Mouse (Mus musculus) E14TG2a.4 (cell line): ENCODE data around the gene Srm.

Experiments used
- H3K27me3 ChIP-seq: 2 replicates; pipeline ENCODE4 v1.6.1; 2014; ENCODE audit warnings: low read length, control low read depth; ENCODE audit not compliant: insufficient read depth
- H3K36me3 ChIP-seq: 2 replicates; pipeline ENCODE4 v1.6.1; 2014; ENCODE audit warnings: low read length, control low read depth; ENCODE audit not compliant: insufficient read depth
- H3K4me1 ChIP-seq: replicated peaks from 2 replicates; pipeline ENCODE4 v1.6.1; 2014; ENCODE audit warnings: low read depth, low read length, control low read depth
- H3K4me3 ChIP-seq: replicated peaks from 2 replicates; pipeline ENCODE4 v1.5.1; 2014; ENCODE audit warnings: mild to moderate bottlenecking, low read length
- H3K9me3 ChIP-seq: 2 replicates; pipeline ENCODE4 v1.6.1; 2014; ENCODE audit warnings: low read length, control low read depth
- CTCF ChIP-seq: conservative IDR thresholded peaks from 2 replicates; pipeline ENCODE4 v1.5.1; 2014; ENCODE audit warnings: low read length
- NANOG ChIP-seq: IDR thresholded peaks from 2 replicates; pipeline ENCODE4 v1.6.1; 2014; ENCODE audit warnings: borderline replicate concordance, low read length, mixed read lengths
- POU5F1 ChIP-seq: IDR thresholded peaks from 2 replicates; pipeline ENCODE4 v1.6.1; 2014; ENCODE audit warnings: low read length, borderline replicate concordance

The Srm gene

DNA sequence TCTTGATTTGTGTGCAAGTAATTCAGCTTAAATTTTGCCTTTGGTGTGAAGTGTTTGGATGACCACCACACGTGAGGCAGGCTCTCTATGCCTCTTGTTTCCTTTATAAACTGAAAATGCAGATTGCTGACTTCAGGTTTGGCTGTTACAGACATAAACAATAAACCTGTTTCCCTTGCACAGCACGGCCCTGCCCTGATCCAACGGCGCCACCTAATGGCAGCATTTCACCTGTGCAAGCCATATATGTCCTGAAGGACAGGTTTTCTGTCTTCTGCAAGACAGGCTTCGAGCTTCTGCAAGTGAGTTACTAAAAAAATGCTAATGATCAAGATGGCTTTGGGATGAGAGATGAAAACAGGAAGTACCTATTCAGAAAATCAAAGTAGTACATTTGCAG is 16.5 kb downstream of the Srm start:
- Histone ChIP-seq H3K4me3 (no peak overlapping the region), H3K9me3 (no peaks in the 10 kb centered on the region), H3K36me3 (peaks cover 72% of the 10 kb centered on the region), H3K27me3 (no peaks in the 10 kb centered on the region), H3K4me1 (peaks cover 61% of the 10 kb centered on the region)
- TF ChIP-seq CTCF (peak; percentile 78), NANOG (no peak), POU5F1 (no peak)

- Histone ChIP-seq H3K4me3 (no peak overlapping the region), H3K4me1 (peaks cover 61% of the 10 kb centered on the region), H3K36me3 (peaks cover 78% of the 10 kb centered on the region), H3K27me3 (no peaks in the 10 kb centered on the region), H3K9me3 (no peaks in the 10 kb centered on the region)
- TF ChIP-seq CTCF (no peak), POU5F1 (no peak), NANOG (no peak)
These were observed 18.5 kb downstream of the Srm start for GRCm38 (mm10) chr4:148609805-148610204.

DNA sequence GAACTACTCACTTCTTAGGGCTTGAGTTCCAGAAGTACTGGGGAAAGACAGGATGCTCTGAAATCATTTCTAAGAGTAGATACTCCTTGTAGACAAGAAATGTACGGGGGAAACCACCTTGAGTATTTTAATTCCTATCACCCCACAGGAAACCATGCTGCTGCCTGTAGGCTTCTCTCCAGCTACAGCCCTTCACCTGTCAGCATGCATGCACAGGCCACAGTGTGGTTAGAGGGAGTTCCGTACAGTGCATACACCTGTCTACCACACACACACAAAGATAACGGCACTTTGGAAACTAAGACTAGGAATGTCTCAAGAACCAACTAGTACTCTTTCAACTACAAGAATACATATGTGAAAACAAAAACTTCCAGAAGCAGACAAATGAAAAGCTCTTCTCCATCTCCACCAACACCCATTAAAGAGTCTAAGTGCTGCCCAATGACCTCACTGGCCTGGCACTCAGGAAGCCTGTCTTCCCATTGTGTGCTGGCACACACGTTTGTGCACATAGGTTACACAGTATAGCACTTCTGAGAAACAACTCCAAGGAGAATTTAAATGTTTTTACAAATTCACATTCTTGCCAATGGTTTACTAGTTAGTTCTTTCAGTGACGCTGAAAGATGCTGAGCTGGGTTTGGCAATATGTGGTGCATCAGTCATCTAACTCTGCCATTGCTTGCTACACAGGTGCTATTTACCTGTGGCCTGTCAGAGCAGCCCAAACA is 19.5 kb downstream of the Srm start:
- Histone ChIP-seq H3K4me3 (no peak overlapping the region), H3K27me3 (no peaks in the 10 kb centered on the region), H3K36me3 (peaks cover 85% of the 10 kb centered on the region), H3K9me3 (no peaks in the 10 kb centered on the region), H3K4me1 (peaks cover 62% of the 10 kb centered on the region)
- no peak for TF ChIP-seq POU5F1

GRCm38 (mm10) chr4:148612557-148612956 is 21.3 kb downstream of the Srm start:
- Histone ChIP-seq H3K36me3 (peaks cover 94% of the 10 kb centered on the region), H3K4me3 (no peak overlapping the region), H3K27me3 (no peaks in the 10 kb centered on the region), H3K4me1 (peaks cover 65% of the 10 kb centered on the region), H3K9me3 (no peaks in the 10 kb centered on the region)
- TF ChIP-seq CTCF (no peak), NANOG (no peak), POU5F1 (no peak)

DNA sequence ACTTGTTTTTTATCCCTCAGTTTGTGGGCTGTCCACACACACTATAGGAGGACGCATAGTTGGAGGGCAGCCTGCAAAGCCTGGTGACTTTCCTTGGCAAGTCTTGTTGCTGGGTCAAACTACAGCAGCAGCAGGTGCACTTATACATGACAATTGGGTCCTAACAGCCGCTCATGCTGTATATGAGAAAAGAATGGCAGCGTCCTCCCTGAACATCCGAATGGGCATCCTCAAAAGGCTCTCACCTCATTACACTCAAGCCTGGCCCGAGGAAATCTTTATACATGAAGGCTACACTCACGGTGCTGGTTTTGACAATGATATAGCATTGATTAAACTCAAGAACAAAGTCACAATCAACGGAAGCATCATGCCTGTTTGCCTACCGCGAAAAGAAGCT is 22.4 kb downstream of the Srm start:
- no peaks in the 10 kb centered on the region for H3K9me3 ChIP-seq
- H3K4me3 ChIP-seq, result no peak overlapping the region
- TF ChIP-seq POU5F1, result no peak; the same call in 1 of the 2 replicates
- no peak for TF ChIP-seq CTCF
- peak; percentile 58; the same call in 1 of the 2 replicates for TF ChIP-seq NANOG
- peaks cover 68% of the 10 kb centered on the region for H3K4me1 ChIP-seq
- no peaks in the 10 kb centered on the region for H3K27me3 ChIP-seq
- H3K36me3 ChIP-seq, result peaks cover 97% of the 10 kb centered on the region

DNA sequence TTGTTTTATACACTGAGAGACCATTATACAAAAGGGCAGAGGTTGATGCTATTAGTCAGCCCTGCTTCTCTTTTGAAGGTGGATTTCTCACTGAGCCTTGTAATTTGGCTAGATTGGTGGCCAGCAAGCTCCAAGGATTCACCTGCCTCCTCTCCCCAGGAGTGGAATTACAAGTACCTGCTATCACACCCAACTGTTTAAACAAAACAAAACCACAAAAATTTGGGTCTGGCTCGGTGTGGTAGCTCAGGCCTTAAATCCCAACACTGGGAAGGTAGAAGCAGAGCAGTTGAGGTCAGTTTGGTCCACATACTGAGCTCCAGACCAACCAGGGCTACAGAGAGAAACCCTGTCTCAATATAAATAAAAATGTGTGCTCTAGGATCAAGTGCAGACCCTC is 28.5 kb downstream of the Srm start:
- Histone ChIP-seq H3K4me1 (peaks cover 87% of the 10 kb centered on the region), H3K27me3 (no peaks in the 10 kb centered on the region), H3K4me3 (no peak overlapping the region), H3K9me3 (no peaks in the 10 kb centered on the region), H3K36me3 (peaks cover 100% of the 10 kb centered on the region)
- no peak for TF ChIP-seq NANOG
- no peak for TF ChIP-seq CTCF

DNA sequence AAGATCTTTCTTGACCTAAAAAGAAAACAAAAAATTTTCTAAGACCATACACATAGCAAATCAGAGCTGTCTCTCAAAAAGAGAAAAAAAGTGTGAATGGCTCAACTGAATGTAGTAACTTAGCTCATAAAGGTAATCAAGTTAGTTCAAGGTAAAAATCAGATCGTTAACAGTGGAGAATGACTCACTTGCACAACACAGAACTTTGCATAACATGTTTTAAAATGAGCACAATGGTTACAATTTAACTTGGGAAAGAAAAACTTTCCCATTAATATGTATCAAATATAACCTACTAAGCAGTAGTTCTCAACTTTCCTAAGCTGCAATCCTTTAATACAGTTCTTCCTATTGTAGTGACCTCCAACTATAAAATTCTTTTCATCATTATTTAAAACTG is 29.4 kb downstream of the Srm start:
- H3K27me3 ChIP-seq, result no peaks in the 10 kb centered on the region
- no peaks in the 10 kb centered on the region for H3K9me3 ChIP-seq
- no peak overlapping the region for H3K4me3 ChIP-seq
- TF ChIP-seq POU5F1, result no peak
- no peak for TF ChIP-seq NANOG
- no peak for TF ChIP-seq CTCF
- H3K36me3 ChIP-seq, result peaks cover 97% of the 10 kb centered on the region
- peaks cover 81% of the 10 kb centered on the region for H3K4me1 ChIP-seq

- Histone ChIP-seq H3K4me3 (peak overlapping the region; percentile 98), H3K36me3 (peaks cover 79% of the 10 kb centered on the region), H3K9me3 (no peaks in the 10 kb centered on the region), H3K27me3 (no peaks in the 10 kb centered on the region), H3K4me1 (peaks cover 74% of the 10 kb centered on the region)
- TF ChIP-seq CTCF (no peak), POU5F1 (no peak), NANOG (no peak)
These were observed 31.2 kb downstream of the Srm start for GRCm38 (mm10) chr4:148622485-148622884.

DNA sequence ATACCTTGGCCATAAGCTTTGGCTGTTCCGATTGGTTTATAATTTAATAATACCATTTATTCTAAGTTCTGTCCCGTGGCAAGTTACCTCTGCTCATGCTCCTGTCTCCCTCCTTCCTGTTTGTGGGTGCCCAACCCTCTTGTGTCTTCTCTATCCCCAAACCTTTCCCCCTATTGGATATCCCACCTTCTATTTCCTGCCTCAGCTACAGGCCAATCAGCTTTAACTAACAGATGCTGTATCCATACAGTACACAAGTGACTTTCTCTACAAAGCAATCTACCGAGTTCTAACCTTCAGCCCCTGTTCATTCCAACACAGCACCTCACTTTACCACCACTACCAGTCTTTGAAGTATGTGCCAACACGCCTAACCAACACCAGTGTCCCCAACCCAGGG is 32.3 kb downstream of the Srm start:
- H3K4me3 ChIP-seq, result peak overlapping the region; percentile 98
- peaks cover 78% of the 10 kb centered on the region for H3K4me1 ChIP-seq
- TF ChIP-seq CTCF (no peak), NANOG (no peak), POU5F1 (no peak)
- H3K36me3 ChIP-seq, result peaks cover 68% of the 10 kb centered on the region
- H3K27me3 ChIP-seq, result no peaks in the 10 kb centered on the region
- no peaks in the 10 kb centered on the region for H3K9me3 ChIP-seq
